Comparison of ENCODE assay signal across 26 mouse cellular contexts in genomic region chr12:71574685-71575084, GRCm38 (mm10).
"Had no signal": no experiment of that assay in that cellular context is flagged by ENCODE, and none has a peak within 500 bp of the region (broad histone marks: within the 10 kb centered on the region; RNA-seq: fewer than 3 reads in every experiment).

No protein-coding gene starts in this region.

- H3K9ac ChIP-seq: heart, embryonic 12.5 days; hindbrain, embryonic 12.5 days; hindbrain, embryonic 14.5 days; kidney, embryonic 15.5 days; limb, embryonic 13.5 days; limb, embryonic 15.5 days; liver, embryonic 13.5 days had no signal

- H3K9me3 ChIP-seq: heart, embryonic 12.5 days; hindbrain, embryonic 10.5 days; hindbrain, embryonic 12.5 days; kidney, embryonic 15.5 days; limb, embryonic 13.5 days; limb, embryonic 15.5 days; liver, embryonic 13.5 days had no signal

- H3K36me3 ChIP-seq: heart, embryonic 12.5 days; hindbrain, embryonic 10.5 days; hindbrain, embryonic 12.5 days; kidney, embryonic 15.5 days; limb, embryonic 13.5 days; limb, embryonic 15.5 days; liver, embryonic 13.5 days had no signal

- ATAC-seq: hindbrain, embryonic 16.5 days; inflammation-experienced regulatory T-cells, adult 6 months; intestine, embryonic 16.5 days had no signal

- DNase-seq: gastrocnemius, adult 2 months; gastrocnemius, postnatal 10 days; gastrocnemius, postnatal 25 days; heart, adult 2 months; heart, postnatal 10 days; heart, postnatal 4 days; kidney, adult 11 months; kidney, adult 2 months; kidney, adult 9 months; kidney, postnatal 14 days; kidney, postnatal 36 days; layer of hippocampus, adult 9-11 months; layer of hippocampus, postnatal 36 days; left cerebral cortex, postnatal 4 days; liver, embryonic 13.5 days had no signal

- H3K27me3 ChIP-seq: heart, embryonic 12.5 days; hindbrain, embryonic 12.5 days; kidney, embryonic 15.5 days; limb, embryonic 15.5 days; liver, embryonic 13.5 days had no signal

- H3K4me2 ChIP-seq: heart, embryonic 12.5 days; hindbrain, embryonic 12.5 days; hindbrain, embryonic 14.5 days; kidney, embryonic 15.5 days; limb, embryonic 13.5 days; limb, embryonic 15.5 days; liver, embryonic 13.5 days had no signal

- H3K27ac ChIP-seq: gastrocnemius, adult 2 months; heart, adult 2 months; hindbrain, embryonic 10.5 days; hindbrain, embryonic 12.5 days; kidney, embryonic 15.5 days; kidney, postnatal 0 days; limb, embryonic 13.5 days; limb, embryonic 15.5 days; liver, embryonic 13.5 days had no signal

- H3K4me3 ChIP-seq: gastrocnemius, adult 2 months; heart, adult 2 months; heart, embryonic 12.5 days; hindbrain, embryonic 10.5 days; hindbrain, embryonic 12.5 days; kidney, embryonic 15.5 days; limb, embryonic 13.5 days; limb, embryonic 15.5 days; liver, embryonic 13.5 days had no signal

- H3K4me1 ChIP-seq: liver, embryonic 13.5 days had no signal
